Mouse (Mus musculus) heart, postnatal 0 days (tissue): Measurements from ENCODE around the gene Cnpy1. TPM values are rescaled to one million over a fixed set of nuclear protein-coding genes. Genes with fewer than 3 reads are reported as not detected.

Experiments used
- ATAC-seq: fragments of 200-750 bp; cut with Nextera tagmentation; 2 replicates; pipeline ENCODE4 v1.8.0; 2017; ENCODE audit warnings: low read depth, moderate number of reproducible peaks, moderate library complexity; ENCODE audit not compliant: insufficient read depth
- DNase-seq: peaks from one replicate; pipeline ENCODE4 v3.0.0-alpha.2; 2016; ENCODE audit warnings: low spot score
- H3K27ac ChIP-seq: fragments of 300-500 bp; sonication (generic); 2 replicates; pipeline ENCODE4 v1.5.1; 2014; ENCODE audit warnings: low read depth, mild to moderate bottlenecking
- H3K27me3 ChIP-seq: fragments of 300-500 bp; sonication (generic); 2 replicates; pipeline ENCODE4 v1.6.1; 2014; ENCODE audit warnings: low read length, mixed read lengths; ENCODE audit not compliant: control insufficient read depth, insufficient read depth
- H3K36me3 ChIP-seq: fragments of 300-500 bp; sonication (generic); replicated peaks from 2 replicates; pipeline ENCODE4 v1.6.1; 2014; ENCODE audit warnings: low read length, mixed read lengths; ENCODE audit not compliant: control insufficient read depth, insufficient read depth
- H3K4me1 ChIP-seq: fragments of 300-500 bp; sonication (generic); 2 replicates; pipeline ENCODE4 v1.6.1; 2014; ENCODE audit warnings: antibody characterized with exemption; ENCODE audit not compliant: control insufficient read depth, insufficient read depth
- H3K4me2 ChIP-seq: fragments of 300-500 bp; sonication (generic); 2 replicates; pipeline ENCODE4 v1.6.1; 2014; ENCODE audit warnings: low read depth, mild to moderate bottlenecking, low read length, moderate library complexity
- H3K4me3 ChIP-seq: fragments of 300-500 bp; sonication (generic); 2 replicates; pipeline ENCODE4 v1.5.1; 2014; ENCODE audit warnings: low read depth, low read length
- H3K9ac ChIP-seq: fragments of 300-500 bp; sonication (generic); replicated peaks from 2 replicates; pipeline ENCODE4 v1.6.1; 2014; ENCODE audit warnings: low read depth, low read length, mixed read lengths
- H3K9me3 ChIP-seq: fragments of 300-500 bp; sonication (generic); replicated peaks from 2 replicates; pipeline ENCODE4 v1.6.1; 2016; ENCODE audit warnings: low read length; ENCODE audit not compliant: control insufficient read depth
- CTCF ChIP-seq: IDR thresholded peaks from 2 replicates; pipeline ENCODE4 v1.5.1; 2016; ENCODE audit warnings: antibody characterized with exemption, control low read depth, low read depth
- EP300 ChIP-seq: IDR thresholded peaks from 2 replicates; pipeline ENCODE4 v1.6.1; 2016; ENCODE audit warnings: antibody characterized with exemption, low read depth
- WGBS: fragments of 180-500 bp; shearing (Covaris S2); extraction: QIAGEN DNeasy Blood & Tissue Kit; methylation state at CpG from one replicate; pipeline ENCODE4 v1.1.7; 2014; 5-methylcytosine and 5-hydroxymethylcytosine counted together
- polyA plus RNA-seq: library from polyadenylated mRNA; unstranded; fragments of >200 nt; fragmentation: Nextera tagmentation; extraction: Ambion mirVana; gene quantifications from 2 replicates; pipeline ENCODE4 v1.2.1, GENCODE M21; 2015
- total RNA-seq: library from RNA; depleted of rRNA; stranded (reverse); fragments of >200 nt; gene quantifications from 2 replicates; pipeline ENCODE4 v1.2.3, GENCODE M21; 2014; ENCODE audit warnings: low replicate concordance

The Cnpy1 gene
- total and polyA plus RNA-seq, 2 experiments from 2014 or later = not detected

GRCm38 (mm10) chr5:28174086-28174485 lies 71.5 kb downstream of the Cnpy1 start:
- Histone ChIP-seq H3K27ac (no peak overlapping the region), H3K27me3 (peaks cover 93% of the 10 kb centered on the region), H3K36me3 (no peaks in the 10 kb centered on the region), H3K4me1 (no peaks in the 10 kb centered on the region), H3K4me3 (no peak overlapping the region), H3K4me2 (no peak overlapping the region), H3K9me3 (no peaks in the 10 kb centered on the region), H3K9ac (no peak overlapping the region)
- 3% methylated on average over 9 of the region's 9 CpGs for WGBS
- no peak for ATAC-seq
- TF ChIP-seq CTCF (no peak), EP300 (no peak)
- DNase-seq = no peak

GRCm38 (mm10) chr5:28173674-28174073 lies 71.9 kb downstream of the Cnpy1 start:
- no peak overlapping the region for H3K4me2 ChIP-seq
- no peak for DNase-seq

GRCm38 (mm10) chr5:28172921-28173670 lies 72.5 kb downstream of the Cnpy1 start:
- H3K27me3 ChIP-seq = peaks cover 94% of the 10 kb centered on the region
- H3K9ac ChIP-seq = no peak overlapping the region
- no peak overlapping the region for H3K4me2 ChIP-seq
- ATAC-seq = no peak
- no peaks in the 10 kb centered on the region for H3K4me1 ChIP-seq
- no peak for DNase-seq
- TF ChIP-seq CTCF = no peak
- no peak for TF ChIP-seq EP300
- H3K36me3 ChIP-seq = no peaks in the 10 kb centered on the region
- H3K9me3 ChIP-seq = no peaks in the 10 kb centered on the region
- no peak overlapping the region for H3K27ac ChIP-seq
- WGBS = 18% methylated on average over 4 of the region's 4 CpGs
- no peak overlapping the region for H3K4me3 ChIP-seq

More at GRCm38 (mm10) chr5:28173674-28174073, 71.9 kb downstream of the Cnpy1 start:
- Histone ChIP-seq H3K36me3 (no peaks in the 10 kb centered on the region), H3K9me3 (no peaks in the 10 kb centered on the region), H3K4me1 (no peaks in the 10 kb centered on the region), H3K9ac (no peak overlapping the region), H3K4me3 (no peak overlapping the region), H3K27ac (no peak overlapping the region), H3K27me3 (peaks cover 93% of the 10 kb centered on the region)
- 14% methylated on average over 1 of the region's 1 CpGs for WGBS
- TF ChIP-seq CTCF = no peak
- TF ChIP-seq EP300 = no peak
- no peak for ATAC-seq

GRCm38 (mm10) chr5:28172261-28172920 lies 73.2 kb downstream of the Cnpy1 start:
- Histone ChIP-seq H3K4me1 (no peaks in the 10 kb centered on the region), H3K9ac (no peak overlapping the region), H3K27ac (no peak overlapping the region), H3K27me3 (peaks cover 97% of the 10 kb centered on the region), H3K36me3 (no peaks in the 10 kb centered on the region), H3K9me3 (no peaks in the 10 kb centered on the region), H3K4me3 (no peak overlapping the region), H3K4me2 (no peak overlapping the region)
- no peak for ATAC-seq
- no peak for DNase-seq
- 15% methylated on average over 8 of the region's 8 CpGs for WGBS
- TF ChIP-seq EP300 (no peak), CTCF (no peak)

GRCm38 (mm10) chr5:28171667-28172066 lies 73.9 kb downstream of the Cnpy1 start:
- peaks cover 97% of the 10 kb centered on the region for H3K27me3 ChIP-seq
- H3K9ac ChIP-seq = no peak overlapping the region
- no peak for DNase-seq
- H3K4me2 ChIP-seq = no peak overlapping the region
- no peaks in the 10 kb centered on the region for H3K36me3 ChIP-seq
- no peak for TF ChIP-seq CTCF
- TF ChIP-seq EP300 = no peak
- ATAC-seq = no peak
- H3K27ac ChIP-seq = no peak overlapping the region
- no peak overlapping the region for H3K4me3 ChIP-seq
- no peaks in the 10 kb centered on the region for H3K4me1 ChIP-seq
- 27% methylated on average over 5 of the region's 5 CpGs for WGBS
- no peaks in the 10 kb centered on the region for H3K9me3 ChIP-seq

- no peak overlapping the region for H3K27ac ChIP-seq
- no peaks in the 10 kb centered on the region for H3K36me3 ChIP-seq
- TF ChIP-seq CTCF (no peak), EP300 (no peak)
- DNase-seq = no peak
- H3K4me3 ChIP-seq = no peak overlapping the region
- no peaks in the 10 kb centered on the region for H3K4me1 ChIP-seq
- no peak overlapping the region for H3K9ac ChIP-seq
- H3K4me2 ChIP-seq = no peak overlapping the region
- WGBS = 3% methylated on average over 19 of the region's 19 CpGs
- no peaks in the 10 kb centered on the region for H3K9me3 ChIP-seq
- ATAC-seq = no peak
- H3K27me3 ChIP-seq = peaks cover 97% of the 10 kb centered on the region
Observed at GRCm38 (mm10) chr5:28170892-28171291, 74.7 kb downstream of the Cnpy1 start.
